Mouse (Mus musculus): ENCODE measurements around the gene Nsun2. TPM values are rescaled to one million over a fixed set of nuclear protein-coding genes. Genes with fewer than 3 reads are reported as not detected.

Gene Nsun2
- polyA plus RNA-seq, 1 experiment from 2014 or later, result 73.5 TPM

- Histone ChIP-seq H3K27me3 (ENCODE audit: control insufficient read depth, insufficient read depth, low read length) (no peaks in the 10 kb centered on the region), H3K36me3 (ENCODE audit: control insufficient read depth, insufficient read depth, low read length) (peaks cover 39% of the 10 kb centered on the region), H3K4me2 (ENCODE audit: low read depth, low read length) (no peak overlapping the region), H3K27ac (ENCODE audit: low read depth, low read length) (no peak overlapping the region), H3K9ac (replicated peaks; ENCODE audit: low read depth, low read length) (no peak overlapping the region), H3K4me1 (ENCODE audit: control insufficient read depth, insufficient read depth, low read length) (no peaks in the 10 kb centered on the region), H3K4me3 (ENCODE audit: low read depth, low read length) (no peak overlapping the region), H3K9me3 (ENCODE audit: control insufficient read depth, low read length) (no peaks in the 10 kb centered on the region)
- ATAC-seq (ENCODE audit: low read depth), result no peak
- 91% methylated on average over 6 of the region's 6 CpGs for WGBS
Measured at GRCm38 (mm10) chr13:69636816-69637215, 103.3 kb downstream of the Nsun2 start.

GRCm38 (mm10) chr13:69637657-69638056 is 104.1 kb downstream of the Nsun2 start:
- Histone ChIP-seq H3K9ac (replicated peaks; ENCODE audit: low read depth, low read length) (no peak overlapping the region), H3K9me3 (ENCODE audit: control insufficient read depth, low read length) (no peaks in the 10 kb centered on the region), H3K4me3 (ENCODE audit: low read depth, low read length) (no peak overlapping the region), H3K36me3 (ENCODE audit: control insufficient read depth, insufficient read depth, low read length) (peaks cover 34% of the 10 kb centered on the region), H3K4me2 (ENCODE audit: low read depth, low read length) (no peak overlapping the region), H3K27me3 (ENCODE audit: control insufficient read depth, insufficient read depth, low read length) (no peaks in the 10 kb centered on the region), H3K4me1 (ENCODE audit: control insufficient read depth, insufficient read depth, low read length) (no peaks in the 10 kb centered on the region), H3K27ac (ENCODE audit: low read depth, low read length) (no peak overlapping the region)
- WGBS, result 90% methylated on average over 9 of the region's 9 CpGs
- no peak for ATAC-seq (ENCODE audit: low read depth)

- H3K36me3 ChIP-seq (ENCODE audit: control insufficient read depth, insufficient read depth, low read length), result peaks cover 33% of the 10 kb centered on the region
- no peak overlapping the region for H3K9ac ChIP-seq (replicated peaks; ENCODE audit: low read depth, low read length)
- H3K9me3 ChIP-seq (ENCODE audit: control insufficient read depth, low read length), result no peaks in the 10 kb centered on the region
- no peaks in the 10 kb centered on the region for H3K27me3 ChIP-seq (ENCODE audit: control insufficient read depth, insufficient read depth, low read length)
- H3K4me3 ChIP-seq (ENCODE audit: low read depth, low read length), result no peak overlapping the region
- H3K4me1 ChIP-seq (ENCODE audit: control insufficient read depth, insufficient read depth, low read length), result no peaks in the 10 kb centered on the region
- H3K27ac ChIP-seq (ENCODE audit: low read depth, low read length), result no peak overlapping the region
- H3K4me2 ChIP-seq (ENCODE audit: low read depth, low read length), result no peak overlapping the region
- WGBS, result 84% methylated on average over 6 of the region's 6 CpGs
- ATAC-seq (ENCODE audit: low read depth), result no peak
Measured at GRCm38 (mm10) chr13:69638108-69638626, 104.6 kb downstream of the Nsun2 start.

- WGBS, result 93% methylated on average over 5 of the region's 5 CpGs
- no peak overlapping the region for H3K4me3 ChIP-seq (ENCODE audit: low read depth, low read length)
- peaks cover 23% of the 10 kb centered on the region for H3K36me3 ChIP-seq (ENCODE audit: control insufficient read depth, insufficient read depth, low read length)
- ATAC-seq (ENCODE audit: low read depth), result no peak
- no peaks in the 10 kb centered on the region for H3K4me1 ChIP-seq (ENCODE audit: control insufficient read depth, insufficient read depth, low read length)
- H3K9me3 ChIP-seq (ENCODE audit: control insufficient read depth, low read length), result no peaks in the 10 kb centered on the region
- no peak overlapping the region for H3K27ac ChIP-seq (ENCODE audit: low read depth, low read length)
- no peak overlapping the region for H3K9ac ChIP-seq (replicated peaks; ENCODE audit: low read depth, low read length)
- H3K4me2 ChIP-seq (ENCODE audit: low read depth, low read length), result no peak overlapping the region
- H3K27me3 ChIP-seq (ENCODE audit: control insufficient read depth, insufficient read depth, low read length), result no peaks in the 10 kb centered on the region
Measured at GRCm38 (mm10) chr13:69639251-69639650, 105.7 kb downstream of the Nsun2 start.

GRCm38 (mm10) chr13:69640126-69640525 is 106.6 kb downstream of the Nsun2 start:
- Histone ChIP-seq H3K27me3 (ENCODE audit: control insufficient read depth, insufficient read depth, low read length) (no peaks in the 10 kb centered on the region), H3K4me1 (ENCODE audit: control insufficient read depth, insufficient read depth, low read length) (no peaks in the 10 kb centered on the region), H3K9me3 (ENCODE audit: control insufficient read depth, low read length) (no peaks in the 10 kb centered on the region), H3K9ac (replicated peaks; ENCODE audit: low read depth, low read length) (no peak overlapping the region), H3K36me3 (ENCODE audit: control insufficient read depth, insufficient read depth, low read length) (peaks cover 15% of the 10 kb centered on the region; the same call in 1 of the 2 replicates), H3K4me3 (ENCODE audit: low read depth, low read length) (no peak overlapping the region), H3K4me2 (ENCODE audit: low read depth, low read length) (no peak overlapping the region), H3K27ac (ENCODE audit: low read depth, low read length) (no peak overlapping the region)
- ATAC-seq (ENCODE audit: low read depth), result no peak
- 94% methylated on average over 4 of the region's 4 CpGs for WGBS

- Histone ChIP-seq H3K27ac (ENCODE audit: low read depth, low read length) (no peak overlapping the region), H3K9ac (replicated peaks; ENCODE audit: low read depth, low read length) (no peak overlapping the region), H3K9me3 (ENCODE audit: control insufficient read depth, low read length) (no peaks in the 10 kb centered on the region), H3K36me3 (ENCODE audit: control insufficient read depth, insufficient read depth, low read length) (peaks cover 11% of the 10 kb centered on the region; the same call in 1 of the 2 replicates), H3K4me3 (ENCODE audit: low read depth, low read length) (no peak overlapping the region), H3K4me1 (ENCODE audit: control insufficient read depth, insufficient read depth, low read length) (no peaks in the 10 kb centered on the region), H3K4me2 (ENCODE audit: low read depth, low read length) (no peak overlapping the region), H3K27me3 (ENCODE audit: control insufficient read depth, insufficient read depth, low read length) (no peaks in the 10 kb centered on the region)
- no peak for ATAC-seq (ENCODE audit: low read depth)
- WGBS, result 84% methylated on average over 4 of the region's 4 CpGs
Measured at GRCm38 (mm10) chr13:69640541-69640940, 107.0 kb downstream of the Nsun2 start.

- Histone ChIP-seq H3K9ac (replicated peaks; ENCODE audit: low read depth, low read length) (no peak overlapping the region), H3K36me3 (ENCODE audit: control insufficient read depth, insufficient read depth, low read length) (peaks cover 6% of the 10 kb centered on the region; the same call in 1 of the 2 replicates), H3K27ac (ENCODE audit: low read depth, low read length) (no peak overlapping the region), H3K9me3 (ENCODE audit: control insufficient read depth, low read length) (no peaks in the 10 kb centered on the region), H3K4me3 (ENCODE audit: low read depth, low read length) (no peak overlapping the region), H3K4me2 (ENCODE audit: low read depth, low read length) (no peak overlapping the region), H3K4me1 (ENCODE audit: control insufficient read depth, insufficient read depth, low read length) (no peaks in the 10 kb centered on the region), H3K27me3 (ENCODE audit: control insufficient read depth, insufficient read depth, low read length) (no peaks in the 10 kb centered on the region)
- no peak for ATAC-seq (ENCODE audit: low read depth)
- WGBS, result 24% methylated on average over 3 of the region's 3 CpGs
Measured at GRCm38 (mm10) chr13:69641017-69641416, 107.5 kb downstream of the Nsun2 start.

- no peaks in the 10 kb centered on the region for H3K9me3 ChIP-seq (ENCODE audit: control insufficient read depth, low read length)
- no peaks in the 10 kb centered on the region for H3K4me1 ChIP-seq (ENCODE audit: control insufficient read depth, insufficient read depth, low read length)
- H3K27me3 ChIP-seq (ENCODE audit: control insufficient read depth, insufficient read depth, low read length), result no peaks in the 10 kb centered on the region
- ATAC-seq (ENCODE audit: low read depth), result no peak
- no peak overlapping the region for H3K4me2 ChIP-seq (ENCODE audit: low read depth, low read length)
- H3K27ac ChIP-seq (ENCODE audit: low read depth, low read length), result no peak overlapping the region
- 90% methylated on average over 5 of the region's 5 CpGs for WGBS
- no peak overlapping the region for H3K9ac ChIP-seq (replicated peaks; ENCODE audit: low read depth, low read length)
- H3K36me3 ChIP-seq (ENCODE audit: control insufficient read depth, insufficient read depth, low read length), result 0 out of 2 replicates have a peak, but pooled peaks cover 3% of the 10 kb centered on the region
- no peak overlapping the region for H3K4me3 ChIP-seq (ENCODE audit: low read depth, low read length)
Measured at GRCm38 (mm10) chr13:69642656-69643216, 109.2 kb downstream of the Nsun2 start.

- Histone ChIP-seq H3K4me3 (ENCODE audit: low read depth, low read length) (no peak overlapping the region), H3K27ac (ENCODE audit: low read depth, low read length) (no peak overlapping the region), H3K9ac (replicated peaks; ENCODE audit: low read depth, low read length) (no peak overlapping the region), H3K27me3 (ENCODE audit: control insufficient read depth, insufficient read depth, low read length) (no peaks in the 10 kb centered on the region), H3K9me3 (ENCODE audit: control insufficient read depth, low read length) (no peaks in the 10 kb centered on the region), H3K4me1 (ENCODE audit: control insufficient read depth, insufficient read depth, low read length) (no peaks in the 10 kb centered on the region), H3K4me2 (ENCODE audit: low read depth, low read length) (no peak overlapping the region), H3K36me3 (ENCODE audit: control insufficient read depth, insufficient read depth, low read length) (no peaks in the 10 kb centered on the region)
- 91% methylated on average over 2 of the region's 2 CpGs for WGBS
- no peak for ATAC-seq (ENCODE audit: low read depth)
Measured at GRCm38 (mm10) chr13:69643937-69644336, 110.4 kb downstream of the Nsun2 start.
